Mouse (Mus musculus): ENCODE data around the gene Gm10260.

The Gm10260 gene

GRCm38 (mm10) chr13:97768803-97769202 is 8.4 kb upstream of the Gm10260 start:
- DNase-seq (ENCODE audit: low spot score in 2 of 2), result no peak

DNA sequence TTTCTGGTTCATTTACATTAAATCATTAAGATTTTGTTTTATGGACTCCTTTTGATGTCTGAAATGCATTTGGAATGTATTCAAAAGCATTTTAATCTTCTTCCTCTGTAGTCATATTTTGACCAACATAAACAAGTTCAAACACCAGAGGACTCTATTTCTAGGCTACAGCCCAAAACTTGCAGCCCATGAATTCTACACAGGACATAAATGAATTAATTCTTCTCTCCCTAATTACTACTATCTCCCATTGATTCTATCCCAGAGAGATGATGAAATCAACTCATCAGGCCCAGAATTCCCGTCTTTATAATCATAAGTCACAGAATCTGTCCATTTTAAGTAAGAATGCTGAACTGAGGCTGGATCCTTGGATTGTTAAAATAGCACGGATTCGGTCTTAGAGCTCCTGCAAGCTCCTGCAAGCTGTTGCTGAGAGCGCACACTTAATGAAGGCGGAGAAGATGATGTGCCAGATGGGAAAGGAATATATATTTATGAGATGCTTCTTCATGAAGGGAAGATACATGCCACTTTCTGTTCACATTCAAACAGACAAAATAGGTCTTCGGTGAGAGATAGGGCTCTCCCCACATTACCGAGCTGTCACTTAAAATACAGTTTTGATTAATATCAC is 7.7 kb upstream of the Gm10260 start:
- DNase-seq (ENCODE audit: low spot score in 2 of 2), result no peak

DNA sequence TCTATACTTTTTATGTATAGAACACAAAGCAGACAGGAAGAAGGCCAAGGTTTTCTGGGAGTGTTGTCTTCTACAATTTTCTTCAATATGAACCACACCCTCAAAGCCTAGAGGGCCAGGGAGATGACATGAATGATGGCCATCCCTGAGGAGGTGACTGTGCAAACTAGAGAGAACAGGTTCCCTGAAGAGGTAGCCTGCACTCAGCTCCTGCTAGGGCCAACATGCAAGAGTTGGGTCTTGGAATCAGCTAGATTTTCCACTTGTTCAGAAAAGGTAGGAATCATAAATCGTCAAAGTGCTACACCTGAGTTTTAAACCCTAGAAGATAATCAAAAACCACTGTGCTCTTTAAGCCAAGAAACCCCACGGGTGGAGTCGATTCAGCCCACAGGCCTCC is 6.2 kb upstream of the Gm10260 start:
- no peak for DNase-seq (ENCODE audit: low spot score in 2 of 2)

DNA sequence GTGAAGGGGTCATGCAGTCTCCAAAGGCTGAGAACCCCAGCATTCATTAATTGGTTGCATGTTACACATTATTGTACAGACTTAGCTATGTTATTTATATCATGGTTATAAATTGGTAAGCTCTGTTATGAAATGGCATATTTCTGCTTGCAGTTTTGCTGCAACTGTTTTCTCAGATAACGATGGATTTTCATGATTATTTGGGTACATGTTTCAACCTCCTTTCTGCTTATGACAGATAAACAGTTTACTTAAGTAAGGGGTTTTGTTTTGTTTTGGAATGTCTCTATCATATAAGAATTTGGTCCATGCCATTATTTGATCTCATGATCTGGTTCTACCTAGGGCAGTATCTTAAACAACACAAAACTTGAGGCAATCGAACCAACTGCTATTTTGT is 5.5 kb upstream of the Gm10260 start:
- DNase-seq (ENCODE audit: low spot score in 2 of 2), result no peak

GRCm38 (mm10) chr13:97764067-97764466 is 3.6 kb upstream of the Gm10260 start:
- DNase-seq (ENCODE audit: low spot score in 2 of 2), result no peak

- DNase-seq (ENCODE audit: low spot score in 2 of 2), result no peak
These were observed 3.0 kb upstream of the Gm10260 start for GRCm38 (mm10) chr13:97763436-97763835.

GRCm38 (mm10) chr13:97762121-97762520 is 1.7 kb upstream of the Gm10260 start:
- no peak for DNase-seq (ENCODE audit: low spot score in 2 of 2)

GRCm38 (mm10) chr13:97757033-97757432 is 3.4 kb downstream of the Gm10260 start:
- DNase-seq (ENCODE audit: low spot score in 2 of 2), result no peak

GRCm38 (mm10) chr13:97756091-97756490 is 4.3 kb downstream of the Gm10260 start:
- no peak for DNase-seq (ENCODE audit: low spot score in 2 of 2)

DNA sequence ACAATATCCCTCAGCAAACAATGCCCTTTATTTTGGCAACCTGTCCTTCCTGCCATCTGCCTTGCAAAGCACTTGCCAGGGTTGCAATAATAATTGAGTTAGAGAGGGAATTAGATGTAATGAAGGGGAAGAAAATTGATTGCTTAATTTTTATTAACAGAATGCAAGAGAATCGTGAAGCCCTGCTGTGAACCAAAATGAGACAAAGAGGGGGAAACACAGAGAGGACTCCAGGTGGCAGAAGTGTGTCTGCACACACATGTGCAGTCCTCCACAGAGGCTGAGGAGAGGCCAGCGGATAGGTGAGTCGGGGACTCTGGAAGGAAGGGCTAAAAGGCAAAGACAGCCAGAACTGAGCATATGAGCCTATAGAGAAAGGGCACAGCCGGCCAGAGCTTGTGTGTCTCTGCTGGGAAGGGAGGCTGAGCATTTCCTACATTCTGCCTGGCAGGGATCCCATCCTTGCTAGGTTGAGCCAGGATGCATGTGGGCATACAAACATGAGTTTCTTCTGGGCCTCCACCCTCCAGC is 9.5 kb downstream of the Gm10260 start:
- no peak for DNase-seq (ENCODE audit: low spot score in 2 of 2)

- DNase-seq (ENCODE audit: low spot score in 2 of 2), result no peak
These were observed 13.2 kb downstream of the Gm10260 start for GRCm38 (mm10) chr13:97747037-97747860.

GRCm38 (mm10) chr13:97744669-97745068 is 15.8 kb downstream of the Gm10260 start:
- no peak for DNase-seq (ENCODE audit: low spot score in 2 of 2)

DNA sequence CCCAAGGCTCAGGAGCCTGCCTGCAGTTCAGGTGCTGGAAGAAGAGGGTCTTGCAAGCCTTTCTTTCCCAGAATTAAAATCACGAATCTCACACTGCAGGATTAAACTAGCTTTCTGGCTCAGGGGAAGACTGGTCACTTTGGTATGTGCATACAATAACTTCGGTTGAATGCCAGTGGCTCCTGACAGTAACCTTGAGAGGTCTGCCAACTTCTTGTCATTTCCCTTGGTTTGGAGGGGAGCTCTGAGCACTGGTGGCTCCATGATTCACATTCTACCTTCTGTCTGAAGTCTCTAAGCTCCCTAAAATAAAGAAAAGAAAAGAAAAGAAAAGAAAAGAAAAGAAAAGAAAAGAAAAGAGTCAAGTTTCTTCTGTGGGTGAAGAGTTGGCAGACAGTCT is 16.4 kb downstream of the Gm10260 start:
- no peak for DNase-seq (ENCODE audit: low spot score in 2 of 2)

- peak; percentile 59 to 75 for DNase-seq (ENCODE audit: low spot score in 2 of 2)
These were observed 17.0 kb downstream of the Gm10260 start for GRCm38 (mm10) chr13:97743229-97743988.

DNA sequence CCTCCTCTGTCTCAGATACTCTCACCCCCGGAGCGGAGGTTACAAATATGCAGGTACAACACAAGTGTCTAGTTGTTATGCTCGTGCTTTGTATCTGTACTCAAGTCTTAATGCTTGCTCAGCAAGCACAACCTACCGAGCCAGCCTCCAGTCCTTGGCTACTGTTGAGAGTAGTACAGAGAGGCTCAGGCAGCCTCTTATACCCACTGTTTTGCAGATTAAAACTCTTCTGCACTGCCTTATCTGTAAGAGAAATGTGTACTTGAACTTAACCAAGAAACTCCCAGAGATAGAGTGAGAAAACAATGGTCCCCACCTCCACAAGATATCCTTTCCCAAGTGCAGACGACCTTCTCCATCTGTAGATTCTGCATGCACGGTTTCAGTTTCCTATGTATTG is 24.5 kb downstream of the Gm10260 start:
- DNase-seq (ENCODE audit: low spot score in 2 of 2), result no peak

DNA sequence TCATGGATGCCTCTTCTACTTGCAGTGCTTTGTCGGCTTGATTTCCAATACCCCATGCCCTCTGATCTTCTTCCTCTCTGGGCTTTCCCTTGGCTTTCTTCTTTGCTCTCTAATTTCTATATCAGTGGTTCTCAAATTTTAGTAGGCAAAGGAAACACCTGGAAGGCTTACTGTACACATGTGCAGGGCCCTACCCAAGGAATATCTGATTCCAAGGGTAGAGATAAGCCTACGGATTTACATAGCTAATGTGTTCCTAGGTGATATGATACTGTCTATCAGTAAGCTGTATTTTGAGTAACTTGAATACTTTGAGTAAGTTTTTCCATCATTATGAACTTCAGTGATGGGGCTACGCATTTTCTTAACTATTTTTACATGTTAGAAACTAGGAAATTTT is 25.7 kb downstream of the Gm10260 start:
- no peak for DNase-seq (ENCODE audit: low spot score in 2 of 2)

GRCm38 (mm10) chr13:97725160-97725825 is 35.1 kb downstream of the Gm10260 start:
- no peak for DNase-seq (ENCODE audit: low spot score in 2 of 2)

DNA sequence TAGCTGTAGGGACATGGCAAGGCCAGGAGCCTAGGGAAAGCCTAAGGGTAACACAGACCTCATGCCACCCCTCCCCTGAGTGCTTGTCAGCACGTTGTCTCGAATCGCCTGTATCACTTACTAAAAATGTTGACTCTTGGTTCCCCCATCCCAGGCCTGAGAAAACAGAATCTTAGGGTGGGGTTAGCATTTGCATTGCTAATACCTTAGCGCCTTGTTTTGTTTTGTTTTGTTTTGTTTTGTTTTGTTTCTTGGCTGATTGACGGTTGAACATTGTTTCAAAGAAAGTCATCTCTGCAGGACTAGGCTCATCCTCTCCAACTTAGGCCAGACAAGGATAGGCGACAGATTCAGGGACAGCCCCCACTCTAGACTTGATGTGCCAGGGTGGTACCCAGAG is 35.9 kb downstream of the Gm10260 start:
- DNase-seq (ENCODE audit: low spot score in 2 of 2), result no peak

DNA sequence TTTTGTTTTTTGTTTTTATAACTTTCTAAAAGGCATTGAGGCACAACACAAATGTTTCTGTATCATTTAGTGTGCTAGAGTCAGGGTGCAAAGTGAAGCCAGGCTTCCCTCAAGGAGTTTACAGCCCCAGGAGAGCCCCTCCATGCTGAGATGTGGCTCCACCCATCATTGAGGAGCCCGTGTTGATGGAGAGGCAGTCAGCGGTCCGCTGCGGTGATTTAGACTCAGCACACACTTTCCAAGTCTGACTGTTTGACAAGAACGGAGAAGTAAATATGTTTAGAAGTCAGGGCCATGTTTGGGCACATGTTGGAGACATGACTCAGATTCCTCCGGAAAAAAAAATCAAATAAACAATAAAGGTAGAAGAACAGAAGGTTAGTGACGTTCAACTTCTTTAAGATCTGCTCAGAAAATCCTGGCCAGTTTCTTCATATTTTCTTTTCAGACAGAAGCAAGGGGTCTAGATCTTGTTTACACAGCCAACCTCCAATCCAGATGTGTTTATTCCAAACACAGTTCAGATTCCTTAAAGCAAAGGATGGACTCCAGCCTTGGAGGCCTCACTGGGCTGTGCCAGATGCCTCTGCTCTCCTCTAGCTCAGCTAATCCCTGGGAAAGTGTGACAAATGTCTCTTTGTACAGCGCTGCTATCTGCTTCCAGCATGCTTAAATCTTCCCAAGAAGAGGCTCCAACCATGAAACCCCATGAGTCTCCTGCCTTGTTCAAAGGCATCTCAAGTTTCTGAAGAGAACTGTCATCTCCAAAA is 47.7 kb downstream of the Gm10260 start:
- DNase-seq (ENCODE audit: low spot score in 2 of 2), result no peak

DNA sequence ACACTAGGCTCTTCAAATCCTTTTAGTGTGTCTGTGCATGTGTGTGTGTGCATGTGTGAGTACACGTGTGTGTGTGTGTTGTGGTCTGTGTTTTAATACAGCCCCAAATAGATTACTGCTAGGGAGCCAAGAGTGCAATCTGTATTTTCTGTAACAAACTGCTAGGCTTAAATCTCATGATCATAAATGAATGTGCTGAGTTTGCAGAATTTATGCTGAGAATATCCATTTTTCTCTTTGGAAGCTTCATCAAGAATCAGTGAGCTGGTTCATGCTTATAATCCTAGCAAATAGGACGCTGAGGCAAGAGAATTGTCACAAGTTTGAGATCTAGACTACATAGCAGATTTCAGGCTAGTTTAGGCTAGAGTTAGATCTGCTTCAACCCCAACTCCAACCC is 48.9 kb downstream of the Gm10260 start:
- DNase-seq (ENCODE audit: low spot score in 2 of 2), result no peak

All from spleen, postnatal 4 days (tissue).